Mouse (Mus musculus): ENCODE results near the gene Tnfaip3.

- TF ChIP-seq POLR2A (IDR thresholded peaks at IDR 0.05; ENCODE audit: insufficient read depth, low read depth, low read length) (no peak), CTCF (IDR thresholded peaks at IDR 0.05; ENCODE audit: insufficient read depth, low read depth, low read length) (no peak)
Observed at GRCm38 (mm10) chr10:19062098-19062905, 46.8 kb upstream of the Tnfaip3 start.
